9 mouse cellular contexts compared by ENCODE assay signal in the genomic region with DNA sequence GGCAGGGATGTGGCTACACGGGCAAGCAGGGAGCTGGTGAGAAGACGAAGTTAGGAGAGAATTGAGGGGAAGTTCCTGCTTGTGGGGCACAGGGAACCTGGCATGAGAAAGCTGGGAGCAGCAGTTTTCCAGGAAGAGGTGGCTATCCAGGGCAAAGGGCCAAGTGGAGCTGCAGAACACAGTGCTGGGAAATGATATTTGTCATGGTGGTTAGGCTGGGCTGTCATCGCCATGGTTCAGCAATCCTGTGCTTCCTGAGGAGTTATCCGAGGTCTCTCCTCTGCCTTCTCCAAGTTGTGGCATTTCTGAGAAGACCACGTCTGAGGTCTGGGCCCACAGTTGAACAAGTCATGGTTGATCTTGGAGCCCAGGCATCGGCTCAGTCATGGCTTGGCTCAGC.
DNase-seq lines count a peak whose midpoint lies in the region; ATAC-seq and TF ChIP-seq lines count a peak whose summit lies in the region.
"Had no signal": no experiment of that assay in that cellular context is flagged by ENCODE, and none has a peak within 500 bp of the region (broad histone marks: within the 10 kb centered on the region; RNA-seq: fewer than 3 reads in every experiment).

No protein-coding gene starts in this region.

- no peak overlapping the region for H3K9ac ChIP-seq in embryonic facial prominence, embryonic 14.5 days (ENCODE audit: low read depth, low read length)
- no peak overlapping the region for H3K9ac ChIP-seq in lung, embryonic 14.5 days

- no peak overlapping the region for H3K4me2 ChIP-seq in embryonic facial prominence, embryonic 14.5 days (ENCODE audit: low read depth, low read length)
- no peak overlapping the region for H3K4me2 ChIP-seq in lung, embryonic 14.5 days

- 74% methylated on average over 6 of the region's 6 CpGs for WGBS in embryonic facial prominence, embryonic 14.5 days
- 88% methylated on average over 6 of the region's 6 CpGs for WGBS in embryonic facial prominence, embryonic 10.5 days
- 59% methylated on average over 6 of the region's 6 CpGs for WGBS in lung, embryonic 14.5 days
- WGBS in lung, adult 2 months = 37% methylated on average over 6 of the region's 6 CpGs

- H3K27ac ChIP-seq in embryonic facial prominence, embryonic 14.5 days (replicated peaks; ENCODE audit: low read depth, low read length) = no peak overlapping the region
- H3K27ac ChIP-seq in embryonic facial prominence, embryonic 10.5 days (replicated peaks) = no peak overlapping the region
- no peak overlapping the region for H3K27ac ChIP-seq in lung, embryonic 14.5 days (ENCODE audit: low read depth)

- TF ChIP-seq POLR2A in lung, adult 2 months (IDR thresholded peaks at IDR 0.05; ENCODE audit: borderline replicate concordance, extremely low read depth, low read depth, low read length) = no peak

- TF ChIP-seq CTCF in lung, embryonic 14.5 days (IDR thresholded peaks at IDR 0.05; ENCODE audit: low read depth) = no peak
- no peak for TF ChIP-seq CTCF in lung, adult 2 months (IDR thresholded peaks at IDR 0.05; ENCODE audit: insufficient read depth, low read length)

- no peaks in the 10 kb centered on the region for H3K27me3 ChIP-seq in embryonic facial prominence, embryonic 14.5 days (replicated peaks; ENCODE audit: control insufficient read depth, insufficient read depth, low read length)
- no peaks in the 10 kb centered on the region for H3K27me3 ChIP-seq in embryonic facial prominence, embryonic 10.5 days (replicated peaks; ENCODE audit: low read depth, poor library complexity, severe bottlenecking)
- H3K27me3 ChIP-seq in lung, embryonic 14.5 days (ENCODE audit: insufficient read depth, low read length) = no peaks in the 10 kb centered on the region

- no peaks in the 10 kb centered on the region for H3K36me3 ChIP-seq in embryonic facial prominence, embryonic 14.5 days (ENCODE audit: control insufficient read depth, insufficient read depth, low read length)
- H3K36me3 ChIP-seq in embryonic facial prominence, embryonic 10.5 days (replicated peaks) = no peaks in the 10 kb centered on the region
- H3K36me3 ChIP-seq in lung, embryonic 14.5 days (ENCODE audit: insufficient read depth) = no peaks in the 10 kb centered on the region

- 0 out of 2 replicates have a peak, but pooled peaks cover 2% of the 10 kb centered on the region for H3K4me1 ChIP-seq in embryonic facial prominence, embryonic 14.5 days (ENCODE audit: control insufficient read depth, insufficient read depth, low read length)
- no peaks in the 10 kb centered on the region for H3K4me1 ChIP-seq in embryonic facial prominence, embryonic 10.5 days
- H3K4me1 ChIP-seq in lung, embryonic 14.5 days (ENCODE audit: insufficient read depth) = peaks cover 4% of the 10 kb centered on the region; the same call in 1 of the 2 replicates
- H3K4me1 ChIP-seq in lung, adult 2 months (ENCODE audit: control insufficient read depth, insufficient read depth, low read length) = no peaks in the 10 kb centered on the region; the same call in 1 of the 2 replicates

- DNase-seq in embryonic facial prominence, embryonic 14.5 days (ENCODE audit: low spot score) = peak; percentile 45
- no peak for DNase-seq in embryonic facial prominence, embryonic 10.5 days (ENCODE audit: low spot score)
- peak; percentile 27 for DNase-seq in lung, embryonic 14.5 days
- DNase-seq in lung, adult 2 months = no peak
- DNase-seq in cerebellum, adult 9-11 months = peak; percentile 79
- DNase-seq in skeletal muscle tissue, adult 2 months (ENCODE audit: low read depth, low spot score) = peak; percentile 35
- no peak for DNase-seq in testis, postnatal 14 days (ENCODE audit: low spot score)
- DNase-seq in layer of hippocampus, postnatal 10 days (ENCODE audit: low spot score in 2 of 2) = no peak

- ATAC-seq in embryonic facial prominence, embryonic 14.5 days (ENCODE audit: low read depth) = no peak
- ATAC-seq in lung, embryonic 14.5 days (ENCODE audit: insufficient read depth) = no peak
- ATAC-seq: forebrain, embryonic 16.5 days had no signal

- H3K4me3 ChIP-seq in embryonic facial prominence, embryonic 14.5 days (ENCODE audit: low read depth, low read length) = no peak overlapping the region
- H3K4me3 ChIP-seq in embryonic facial prominence, embryonic 10.5 days = no peak overlapping the region
- no peak overlapping the region for H3K4me3 ChIP-seq in lung, embryonic 14.5 days (ENCODE audit: low read depth, low read length)
- no peak overlapping the region for H3K4me3 ChIP-seq in lung, adult 2 months (replicated peaks; ENCODE audit: extremely low read depth, low read depth, low read length)

- H3K9me3 ChIP-seq in embryonic facial prominence, embryonic 14.5 days (ENCODE audit: control insufficient read depth, low read length) = no peaks in the 10 kb centered on the region
- no peaks in the 10 kb centered on the region for H3K9me3 ChIP-seq in embryonic facial prominence, embryonic 10.5 days
- H3K9me3 ChIP-seq in lung, embryonic 14.5 days (ENCODE audit: low read depth, low read length) = no peaks in the 10 kb centered on the region

Comparison
In these comparisons a context has a peak if more than half of its experiments do, and no peak if none do; other contexts are left out.
1. DNase-seq: peak in embryonic facial prominence, embryonic 14.5 days (single experiment), lung, embryonic 14.5 days (single experiment), cerebellum, adult 9-11 months (single experiment) and skeletal muscle tissue, adult 2 months (single experiment); none in embryonic facial prominence, embryonic 10.5 days (single experiment), lung, adult 2 months (single experiment), testis, postnatal 14 days (single experiment) and layer of hippocampus, postnatal 10 days (0 of 2).